10 mouse cellular contexts compared by ENCODE assay signal in the genomic region with DNA sequence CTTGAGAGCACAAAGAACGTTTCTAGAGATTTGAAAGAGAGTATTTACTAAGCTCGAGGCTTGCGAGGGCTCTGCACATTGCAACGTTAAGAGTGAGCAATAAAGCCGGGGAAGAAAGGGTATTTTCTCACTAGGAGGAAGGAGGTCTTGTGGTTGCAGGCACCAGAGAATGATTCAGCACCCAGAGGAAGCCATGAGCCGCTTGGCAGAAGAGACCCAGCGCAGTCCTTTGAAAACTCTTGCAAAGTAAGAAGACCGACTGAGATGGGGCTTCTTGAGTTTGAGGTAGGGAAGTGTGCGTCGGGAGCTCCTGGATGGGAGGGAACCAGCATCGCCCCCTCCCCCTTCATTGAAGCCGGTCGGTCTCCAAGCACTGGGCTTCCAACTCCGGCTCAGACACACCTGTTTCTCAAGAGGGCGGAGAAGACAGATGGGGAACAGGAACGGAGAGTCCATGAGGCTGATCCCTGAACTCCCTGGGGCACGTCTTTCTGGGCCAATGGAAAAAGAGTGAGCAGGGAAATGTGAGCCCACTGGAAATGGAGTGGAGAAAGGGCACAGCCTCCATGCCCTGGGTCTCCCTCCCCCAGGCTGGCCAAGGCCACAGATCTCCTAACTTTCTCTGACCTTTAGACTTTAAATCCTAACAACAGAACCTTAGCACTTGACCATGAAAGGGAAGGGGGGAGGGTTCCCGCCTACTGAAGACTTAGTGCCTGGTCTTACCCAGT. TPM values are rescaled to one million over a fixed set of nuclear protein-coding genes. Genes with fewer than 3 reads are reported as not detected.
DNase-seq lines count a peak whose midpoint lies in the region; ATAC-seq lines count a peak whose summit lies in the region.
"Had no signal": no experiment of that assay in that cellular context is flagged by ENCODE, and none has a peak within 500 bp of the region (broad histone marks: within the 10 kb centered on the region; RNA-seq: fewer than 3 reads in every experiment).

No protein-coding gene starts in this region.

- no peaks in the 10 kb centered on the region for H3K9me3 ChIP-seq in erythroblast, embryonic 14.5 days (ENCODE audit: control insufficient read depth, low read length)
- no peaks in the 10 kb centered on the region for H3K9me3 ChIP-seq in intestine, embryonic 16.5 days (ENCODE audit: control insufficient read depth, low read length)
- H3K9me3 ChIP-seq in neural tube, embryonic 15.5 days (replicated peaks), result no peaks in the 10 kb centered on the region
- H3K9me3 ChIP-seq: lung, embryonic 15.5 days had no signal

- peaks cover 24% of the 10 kb centered on the region for H3K27me3 ChIP-seq in erythroblast, embryonic 14.5 days (ENCODE audit: control insufficient read depth)
- H3K27me3 ChIP-seq in intestine, embryonic 16.5 days (replicated peaks; ENCODE audit: control insufficient read depth, insufficient read depth, low read length), result no peaks in the 10 kb centered on the region
- H3K27me3 ChIP-seq in neural tube, embryonic 15.5 days (replicated peaks), result peaks cover 39% of the 10 kb centered on the region

- 13% methylated on average over 18 of the region's 18 CpGs for WGBS in intestine, embryonic 16.5 days
- WGBS in neural tube, embryonic 15.5 days, result 12% methylated on average over 18 of the region's 18 CpGs

- H3K9ac ChIP-seq in intestine, embryonic 16.5 days (ENCODE audit: low read depth, low read length), result 0 out of 2 replicates have a peak overlapping the region, but pooled peaks have one; percentile 33
- H3K9ac ChIP-seq in neural tube, embryonic 15.5 days (replicated peaks), result no peak overlapping the region
- H3K9ac ChIP-seq: lung, embryonic 15.5 days had no signal

- ATAC-seq in erythroblast, adult 5-6 weeks (replicated peaks; ENCODE audit: low FRiP score, poor library complexity, severe bottlenecking), result no peak
- ATAC-seq in intestine, embryonic 16.5 days, result no peak
- ATAC-seq in megakaryocyte, adult 5-6 weeks (ENCODE audit: poor library complexity, severe bottlenecking), result peak; percentile 49
- no peak for ATAC-seq in neural tube, embryonic 15.5 days (ENCODE audit: low FRiP score)

- DNase-seq in ES-CJ7 (ENCODE audit: low read depth, low spot score), result peak; percentile 70
- no peak for DNase-seq in cerebellum, postnatal 14 days
- DNase-seq in frontal cortex, postnatal 36 days (ENCODE audit: low spot score in 2 of 2), result no peak
- DNase-seq: right cerebral cortex, adult 18-20 months had no signal

- 0 out of 2 replicates have a peak overlapping the region, but pooled peaks have one; percentile 9 for H3K27ac ChIP-seq in intestine, embryonic 16.5 days (ENCODE audit: low read length)
- H3K27ac ChIP-seq in neural tube, embryonic 15.5 days (replicated peaks), result no peak overlapping the region
- H3K27ac ChIP-seq: lung, embryonic 15.5 days had no signal

- peaks cover 63% of the 10 kb centered on the region for H3K4me1 ChIP-seq in erythroblast, embryonic 14.5 days (ENCODE audit: control insufficient read depth)
- peaks cover 22% of the 10 kb centered on the region for H3K4me1 ChIP-seq in intestine, embryonic 16.5 days (ENCODE audit: control insufficient read depth, insufficient read depth, low read length)
- H3K4me1 ChIP-seq in neural tube, embryonic 15.5 days, result peaks cover 36% of the 10 kb centered on the region

- peaks cover under 1% of the 10 kb centered on the region for H3K36me3 ChIP-seq in erythroblast, embryonic 14.5 days (ENCODE audit: control insufficient read depth)
- H3K36me3 ChIP-seq in intestine, embryonic 16.5 days (ENCODE audit: control insufficient read depth, insufficient read depth, low read length), result no peaks in the 10 kb centered on the region
- H3K36me3 ChIP-seq in neural tube, embryonic 15.5 days, result no peaks in the 10 kb centered on the region
- H3K36me3 ChIP-seq: lung, embryonic 15.5 days had no signal

- H3K4me3 ChIP-seq in erythroblast, embryonic 14.5 days (replicated peaks), result peak overlapping the region; percentile 27
- H3K4me3 ChIP-seq in intestine, embryonic 16.5 days (ENCODE audit: low read length), result peak overlapping the region; percentile 3; the same call in 1 of the 2 replicates
- H3K4me3 ChIP-seq in neural tube, embryonic 15.5 days (replicated peaks), result no peak overlapping the region
- H3K4me3 ChIP-seq: lung, embryonic 15.5 days had no signal

- peak overlapping the region; percentile 21; the same call in 1 of the 2 replicates for H3K4me2 ChIP-seq in intestine, embryonic 16.5 days (ENCODE audit: low read depth, low read length)
- no peak overlapping the region for H3K4me2 ChIP-seq in neural tube, embryonic 15.5 days
- H3K4me2 ChIP-seq: lung, embryonic 15.5 days had no signal

RNA-seq across cellular contexts. Expression of gene Utp11, which starts 2.6 kb away (rescaled TPM):
- 0.19 and 0.50 TPM in 2 replicates for polyA plus RNA-seq in erythroblast, embryonic 14.5 days (2012)
- total RNA-seq in erythroblast, adult 5-6 weeks (2015; ENCODE audit: low replicate concordance), result 6.7 and 20.8 TPM in 2 replicates
- 4.5 and 15.1 TPM in 2 replicates for total RNA-seq in erythroblast, adult 5-6 weeks (2017; ENCODE audit: low replicate concordance)
- 51.8 and 58.6 TPM in 2 replicates for polyA plus RNA-seq in intestine, embryonic 16.5 days (2015; fragmentation: Nextera tagmentation; extraction: Ambion mirVana)
- total RNA-seq in megakaryocyte, adult 5-6 weeks (2015), result 39.3 and 42.0 TPM in 2 replicates
- total RNA-seq in megakaryocyte, adult 5-6 weeks (2017), result 34.1 and 39.4 TPM in 2 replicates
- 41.4 and 47.8 TPM in 2 replicates for polyA plus RNA-seq in neural tube, embryonic 15.5 days (2015; fragmentation: Nextera tagmentation; extraction: Ambion mirVana)

RNA-seq across cellular contexts. Expression of gene Fhl3, which starts 4.5 kb away (rescaled TPM):
- 0.05 and 0.09 TPM in 2 replicates for polyA plus RNA-seq in erythroblast, embryonic 14.5 days (2012)
- 4.2 and 7.5 TPM in 2 replicates for total RNA-seq in erythroblast, adult 5-6 weeks (2015; ENCODE audit: low replicate concordance)
- 0.77 and 1.3 TPM in 2 replicates for total RNA-seq in erythroblast, adult 5-6 weeks (2017; ENCODE audit: low replicate concordance)
- polyA plus RNA-seq in intestine, embryonic 16.5 days (2015; fragmentation: Nextera tagmentation; extraction: Ambion mirVana), result 5.1 and 5.2 TPM in 2 replicates
- total RNA-seq in megakaryocyte, adult 5-6 weeks (2015), result 11.5 and 11.7 TPM in 2 replicates
- total RNA-seq in megakaryocyte, adult 5-6 weeks (2017), result 4.2 and 5.0 TPM in 2 replicates
- polyA plus RNA-seq in neural tube, embryonic 15.5 days (2015; fragmentation: Nextera tagmentation; extraction: Ambion mirVana), result 1.8 and 3.3 TPM in 2 replicates

RNA-seq across cellular contexts. Expression of gene Sf3a3, which starts 18.6 kb away (rescaled TPM):
- polyA plus RNA-seq in erythroblast, embryonic 14.5 days (2012), result 2.5 and 3.6 TPM in 2 replicates
- total RNA-seq in erythroblast, adult 5-6 weeks (2015; ENCODE audit: low replicate concordance), result 14.2 and 24.2 TPM in 2 replicates
- total RNA-seq in erythroblast, adult 5-6 weeks (2017; ENCODE audit: low replicate concordance), result 26.2 and 34.7 TPM in 2 replicates
- polyA plus RNA-seq in intestine, embryonic 16.5 days (2015; fragmentation: Nextera tagmentation; extraction: Ambion mirVana), result 105 and 125 TPM in 2 replicates
- 58.3 and 58.6 TPM in 2 replicates for total RNA-seq in megakaryocyte, adult 5-6 weeks (2015)
- total RNA-seq in megakaryocyte, adult 5-6 weeks (2017), result 88.3 and 100 TPM in 2 replicates
- polyA plus RNA-seq in neural tube, embryonic 15.5 days (2015; fragmentation: Nextera tagmentation; extraction: Ambion mirVana), result 88.4 and 105 TPM in 2 replicates

RNA-seq across cellular contexts. Expression of gene Pou3f1, which starts 39.3 kb away (rescaled TPM):
- polyA plus RNA-seq in erythroblast, embryonic 14.5 days (2012), result 0.01 and 0.02 TPM in 2 replicates
- total RNA-seq in erythroblast, adult 5-6 weeks (2015; ENCODE audit: low replicate concordance), result not detected in 2 replicates
- not detected in 2 replicates for total RNA-seq in erythroblast, adult 5-6 weeks (2017; ENCODE audit: low replicate concordance)
- 0.04 TPM in 1 of 2 replicates, not detected in the other for polyA plus RNA-seq in intestine, embryonic 16.5 days (2015; fragmentation: Nextera tagmentation; extraction: Ambion mirVana)
- not detected in 2 replicates for total RNA-seq in megakaryocyte, adult 5-6 weeks (2015)
- total RNA-seq in megakaryocyte, adult 5-6 weeks (2017), result not detected in 2 replicates
- 4.7 and 6.8 TPM in 2 replicates for polyA plus RNA-seq in neural tube, embryonic 15.5 days (2015; fragmentation: Nextera tagmentation; extraction: Ambion mirVana)

RNA-seq across cellular contexts. Expression of gene Inpp5b, which starts 45.7 kb away (rescaled TPM):
- polyA plus RNA-seq in erythroblast, embryonic 14.5 days (2012), result 1.5 and 2.5 TPM in 2 replicates
- 27.3 and 37.0 TPM in 2 replicates for total RNA-seq in erythroblast, adult 5-6 weeks (2015; ENCODE audit: low replicate concordance)
- 15.2 and 15.8 TPM in 2 replicates for total RNA-seq in erythroblast, adult 5-6 weeks (2017; ENCODE audit: low replicate concordance)
- polyA plus RNA-seq in intestine, embryonic 16.5 days (2015; fragmentation: Nextera tagmentation; extraction: Ambion mirVana), result 27.0 and 27.5 TPM in 2 replicates
- 32.6 and 45.0 TPM in 2 replicates for total RNA-seq in megakaryocyte, adult 5-6 weeks (2015)
- total RNA-seq in megakaryocyte, adult 5-6 weeks (2017), result 40.7 and 48.4 TPM in 2 replicates
- 20.6 and 24.9 TPM in 2 replicates for polyA plus RNA-seq in neural tube, embryonic 15.5 days (2015; fragmentation: Nextera tagmentation; extraction: Ambion mirVana)

Comparison
In these comparisons a context has a peak if more than half of its experiments do, and no peak if none do; other contexts are left out.
1. RNA of gene Utp11, which starts 2.6 kb away (polyA plus RNA-seq): 51.8 to 58.6 TPM in intestine, embryonic 16.5 days and 41.4 to 47.8 TPM in neural tube, embryonic 15.5 days; 0.19 to 0.50 TPM in erythroblast, embryonic 14.5 days; every median in the first group is over 10 times any median in the second.
2. RNA of gene Sf3a3, which starts 18.6 kb away (polyA plus RNA-seq): 105 to 125 TPM in intestine, embryonic 16.5 days and 88.4 to 105 TPM in neural tube, embryonic 15.5 days; 2.5 to 3.6 TPM in erythroblast, embryonic 14.5 days; every median in the first group is over 10 times any median in the second.